Mouse (Mus musculus) hindbrain, embryonic 10.5 days (tissue): ENCODE results near the gene Erc2. TPM values are rescaled to one million over a fixed set of nuclear protein-coding genes. Genes with fewer than 3 reads are reported as not detected.

ENCODE experiments used
- DNase-seq: peaks from one replicate; pipeline ENCODE4 v3.0.0-alpha.2; 2017; ENCODE audit warnings: low spot score
- H3K27ac ChIP-seq: fragments of 300-500 bp; sonication (generic); 2 replicates; pipeline ENCODE4 v1.5.1; 2016; ENCODE audit warnings: mild to moderate bottlenecking, moderate library complexity
- H3K27me3 ChIP-seq: fragments of 300-500 bp; sonication (generic); 2 replicates; pipeline ENCODE4 v1.6.1; 2016; ENCODE audit warnings: mild to moderate bottlenecking; ENCODE audit not compliant: poor library complexity, insufficient read depth, severe bottlenecking
- H3K36me3 ChIP-seq: fragments of 300-500 bp; sonication (generic); 2 replicates; pipeline ENCODE4 v1.6.1; 2016; ENCODE audit warnings: mild to moderate bottlenecking, moderate library complexity
- H3K4me1 ChIP-seq: fragments of 300-500 bp; sonication (generic); replicated peaks from 2 replicates; pipeline ENCODE4 v1.6.1; 2016; ENCODE audit warnings: mild to moderate bottlenecking
- H3K4me3 ChIP-seq: fragments of 300-500 bp; sonication (generic); 2 replicates; pipeline ENCODE4 v1.5.1; 2016; ENCODE audit warnings: mild to moderate bottlenecking, moderate library complexity
- H3K9me3 ChIP-seq: fragments of 300-500 bp; sonication (generic); 2 replicates; pipeline ENCODE4 v1.6.1; 2016; ENCODE audit warnings: mild to moderate bottlenecking, moderate library complexity
- WGBS: fragments of 180-500 bp; shearing (Covaris S2); methylation state at CpG from one replicate; pipeline ENCODE4 v1.1.7; 2016; 5-methylcytosine and 5-hydroxymethylcytosine counted together
- polyA plus RNA-seq: library from polyadenylated mRNA; unstranded; fragments of >200 nt; fragmentation: Nextera tagmentation; extraction: Ambion mirVana; gene quantifications from 2 replicates; pipeline ENCODE4 v1.2.1, GENCODE M21; 2016

Gene Erc2
- polyA plus RNA-seq, 1 experiment from 2014 or later = 15.3 TPM

DNA sequence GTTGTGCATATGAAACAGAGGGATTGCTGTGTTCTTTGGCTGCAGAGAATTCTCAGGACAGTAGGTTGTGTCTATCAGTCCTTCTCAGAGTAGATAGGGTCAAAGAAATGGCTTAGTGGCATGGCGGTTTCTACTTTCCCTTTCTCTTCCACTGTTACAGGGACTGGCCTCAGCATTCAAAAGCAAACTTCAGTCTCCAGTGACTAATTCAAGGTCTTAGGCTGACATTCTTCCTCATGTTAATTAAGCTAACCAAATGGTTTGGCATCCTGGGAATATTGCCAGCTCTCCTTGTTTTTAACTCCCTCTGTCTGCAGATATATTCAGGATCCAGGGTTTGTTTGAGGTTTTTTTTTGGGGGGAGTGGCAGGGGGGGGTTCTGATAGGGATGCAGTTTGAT lies 408.6 kb downstream of the Erc2 start:
- Histone ChIP-seq H3K9me3 (no peaks in the 10 kb centered on the region), H3K4me1 (no peaks in the 10 kb centered on the region), H3K36me3 (no peaks in the 10 kb centered on the region), H3K27me3 (no peaks in the 10 kb centered on the region), H3K4me3 (no peak overlapping the region), H3K27ac (no peak overlapping the region)
- 76% methylated on average over 1 of the region's 1 CpGs for WGBS
- DNase-seq = no peak

DNA sequence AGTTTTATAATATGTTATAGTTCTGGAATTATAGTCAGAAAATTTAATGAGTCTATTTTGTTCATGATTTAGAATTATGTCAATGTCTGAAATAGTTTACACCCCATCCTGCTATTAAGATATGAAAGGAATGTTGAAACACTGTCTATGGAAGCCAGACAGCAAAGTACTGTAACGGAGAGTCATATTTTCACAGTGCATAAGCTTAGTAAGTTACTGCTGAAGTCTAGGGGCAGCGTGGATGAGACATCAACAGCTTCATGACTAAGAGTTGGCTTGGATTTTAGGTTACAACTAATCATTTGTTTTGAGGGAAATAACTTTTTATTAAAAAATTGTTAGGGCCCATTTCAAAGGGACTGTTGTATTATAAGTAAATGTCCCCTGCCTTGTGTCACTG lies 412.8 kb downstream of the Erc2 start:
- no peaks in the 10 kb centered on the region for H3K27me3 ChIP-seq
- H3K36me3 ChIP-seq = no peaks in the 10 kb centered on the region
- no peaks in the 10 kb centered on the region for H3K9me3 ChIP-seq
- H3K4me1 ChIP-seq = no peaks in the 10 kb centered on the region
- 90% methylated on average over 2 of the region's 2 CpGs for WGBS
- no peak for DNase-seq
- H3K4me3 ChIP-seq = no peak overlapping the region
- no peak overlapping the region for H3K27ac ChIP-seq

DNA sequence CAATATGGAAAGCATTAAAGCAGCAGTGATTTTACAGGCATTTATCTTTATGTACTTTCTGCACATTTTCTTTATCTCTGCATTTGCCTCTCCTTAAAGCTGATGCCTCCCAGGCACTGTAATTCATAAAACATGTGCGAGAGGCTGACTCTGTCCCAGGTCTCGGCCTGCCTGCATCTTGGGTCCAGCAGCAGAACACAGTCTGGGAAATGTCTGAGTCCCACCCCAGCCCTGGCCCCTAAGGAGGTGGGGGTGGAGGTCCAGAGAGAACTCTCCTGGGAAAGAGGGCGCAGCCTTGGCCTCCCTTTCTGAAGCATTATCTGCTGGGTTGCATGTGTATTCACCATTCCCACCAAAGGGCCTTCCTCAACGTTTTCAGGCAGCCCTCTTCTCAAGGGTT lies 420.9 kb downstream of the Erc2 start:
- Histone ChIP-seq H3K36me3 (no peaks in the 10 kb centered on the region), H3K4me1 (peaks cover 9% of the 10 kb centered on the region; the same call in 1 of the 2 replicates), H3K4me3 (no peak overlapping the region), H3K9me3 (no peaks in the 10 kb centered on the region), H3K27ac (no peak overlapping the region), H3K27me3 (no peaks in the 10 kb centered on the region)
- WGBS = 71% methylated on average over 4 of the region's 4 CpGs
- DNase-seq = no peak

DNA sequence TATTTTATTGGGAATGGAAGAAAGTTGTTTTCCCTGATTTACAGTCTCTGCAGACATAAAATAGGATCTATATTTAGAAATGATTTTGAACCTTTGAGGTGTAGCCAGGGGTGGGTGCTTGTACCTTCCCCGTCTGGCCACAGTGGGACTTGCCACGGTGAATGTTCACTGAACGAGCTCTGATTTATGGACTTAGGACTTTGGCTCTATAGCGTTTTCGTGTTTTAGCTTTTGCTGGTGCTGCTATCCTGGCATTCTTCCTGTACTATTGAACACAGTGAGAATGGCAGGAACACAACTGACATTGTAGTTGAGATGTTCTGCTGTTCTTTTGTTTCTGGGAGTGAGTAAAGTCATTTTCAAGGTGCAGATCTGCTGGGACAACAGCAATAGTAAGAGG lies 429.4 kb downstream of the Erc2 start:
- 93% methylated on average over 5 of the region's 5 CpGs for WGBS

DNA sequence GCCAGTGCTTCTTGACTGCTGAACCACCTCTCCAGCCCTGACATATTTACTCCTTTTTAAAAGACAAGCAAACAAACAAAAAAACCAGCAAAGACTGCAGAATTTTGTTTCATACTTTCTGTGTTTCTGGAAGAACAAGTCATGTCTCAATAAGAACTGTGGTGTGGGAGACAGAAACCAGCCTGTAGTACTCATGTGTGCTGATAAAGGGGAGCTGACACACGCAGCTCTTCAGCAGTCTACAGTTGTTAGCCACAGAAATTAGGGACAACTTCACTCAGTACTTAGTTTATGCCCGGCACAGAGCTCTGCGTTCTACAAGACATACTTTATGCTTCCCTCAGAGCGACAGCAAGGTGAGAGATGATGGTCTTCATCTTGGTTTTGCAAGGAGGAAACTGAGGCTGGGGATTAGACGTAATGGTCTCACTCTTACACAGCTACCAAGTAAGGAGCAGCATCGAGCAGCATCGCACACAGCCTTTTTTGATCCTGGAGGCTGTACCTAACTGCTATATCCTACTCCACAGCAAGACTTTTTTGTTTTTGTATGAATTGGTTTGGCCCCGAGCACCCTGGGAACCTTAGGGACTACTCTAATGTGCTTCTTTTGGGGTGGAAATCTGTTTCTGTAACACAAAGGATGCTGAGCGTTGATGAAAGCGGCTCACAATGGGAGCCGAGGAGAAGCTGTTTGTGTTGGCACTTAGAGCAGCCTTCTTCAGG lies 435.1 kb downstream of the Erc2 start:
- Histone ChIP-seq H3K27me3 (no peaks in the 10 kb centered on the region), H3K36me3 (no peaks in the 10 kb centered on the region), H3K9me3 (no peaks in the 10 kb centered on the region), H3K4me1 (peaks cover 19% of the 10 kb centered on the region), H3K27ac (peak overlapping the region; percentile 79), H3K4me3 (no peak overlapping the region)
- DNase-seq = peak; percentile 3
- 38% methylated on average over 11 of the region's 11 CpGs for WGBS

More for the DNA sequence above, 429.4 kb downstream of the Erc2 start:
- Histone ChIP-seq H3K4me3 (no peak overlapping the region), H3K9me3 (no peaks in the 10 kb centered on the region), H3K4me1 (no peaks in the 10 kb centered on the region), H3K27ac (no peak overlapping the region), H3K36me3 (no peaks in the 10 kb centered on the region), H3K27me3 (no peaks in the 10 kb centered on the region)
- DNase-seq = no peak

DNA sequence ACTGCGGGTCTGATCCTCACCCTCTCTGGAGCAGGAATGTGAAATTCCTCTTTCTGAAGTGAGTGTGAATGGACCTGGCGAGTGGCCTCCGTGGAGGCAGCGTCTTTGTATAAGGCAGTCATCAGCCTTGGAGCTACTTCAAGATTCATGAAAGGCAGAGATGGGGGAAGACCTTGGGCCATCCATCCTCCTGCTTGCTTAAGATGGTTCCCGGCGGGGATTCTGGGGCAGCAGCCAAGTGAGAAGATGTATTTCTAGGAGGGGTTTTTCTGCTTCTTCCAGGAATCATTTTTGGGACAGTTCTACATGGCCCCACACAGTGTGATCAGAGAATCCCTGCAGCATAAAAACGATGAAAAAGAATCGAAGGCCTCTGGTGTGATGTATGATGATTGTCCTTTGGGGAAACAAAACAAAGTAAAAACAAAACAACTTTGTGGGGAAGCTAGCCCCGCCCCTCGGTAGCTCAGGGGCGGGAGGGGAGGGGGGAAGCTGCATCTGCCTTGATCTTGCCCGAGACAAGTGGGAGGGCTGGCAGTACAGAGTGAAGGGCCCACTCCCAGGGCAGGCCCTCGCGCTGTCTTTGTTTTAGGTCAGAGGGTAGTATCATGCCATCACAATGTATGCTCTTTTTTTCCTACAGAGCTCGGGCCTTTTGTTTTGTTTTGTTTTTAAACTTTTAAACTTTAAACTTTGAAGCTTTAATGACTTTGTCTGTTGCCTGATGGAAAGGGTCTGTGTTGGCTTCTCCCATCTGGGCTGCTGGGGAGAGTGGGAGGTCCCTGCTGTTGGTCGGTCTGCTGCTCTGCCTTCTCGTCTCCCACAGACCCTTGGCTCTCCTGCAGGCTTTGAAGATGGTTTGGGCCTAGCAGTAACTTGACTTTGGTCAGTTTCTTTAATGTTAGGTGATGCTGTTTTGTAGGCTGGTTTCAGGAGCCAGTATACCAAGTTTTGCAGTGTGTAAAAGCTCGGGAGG lies 435.9 kb downstream of the Erc2 start:
- H3K27ac ChIP-seq = peak overlapping the region; percentile 79
- peak overlapping the region; percentile 16; the same call in 1 of the 2 replicates for H3K4me3 ChIP-seq
- H3K27me3 ChIP-seq = no peaks in the 10 kb centered on the region

DNA sequence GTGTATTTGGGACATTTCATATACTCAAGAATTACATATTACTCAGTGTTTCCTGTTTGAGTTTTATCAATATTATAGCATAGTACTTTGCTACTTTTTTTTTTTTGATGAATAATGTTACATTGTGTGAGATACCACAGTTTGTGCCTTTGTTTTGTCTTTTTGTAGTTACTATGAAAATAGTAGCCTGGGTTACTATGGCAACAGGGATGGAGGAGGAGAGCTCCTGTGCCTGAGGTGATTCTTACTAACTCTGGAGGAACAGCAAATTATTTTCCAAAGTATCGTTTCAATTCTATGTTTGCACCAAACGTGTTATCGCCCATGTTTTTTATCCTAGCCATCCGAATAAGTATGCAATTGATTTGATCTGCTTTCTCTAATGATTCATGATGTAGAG lies 438.7 kb downstream of the Erc2 start:
- WGBS = 89% methylated on average over 4 of the region's 4 CpGs
- H3K4me1 ChIP-seq = peaks cover 19% of the 10 kb centered on the region
- no peak overlapping the region for H3K4me3 ChIP-seq
- H3K27me3 ChIP-seq = no peaks in the 10 kb centered on the region
- H3K9me3 ChIP-seq = no peaks in the 10 kb centered on the region
- H3K36me3 ChIP-seq = no peaks in the 10 kb centered on the region
- DNase-seq = no peak
- no peak overlapping the region for H3K27ac ChIP-seq

More for the DNA sequence above, 435.9 kb downstream of the Erc2 start:
- DNase-seq = peak; percentile 40
- H3K9me3 ChIP-seq = no peaks in the 10 kb centered on the region
- H3K4me1 ChIP-seq = peaks cover 19% of the 10 kb centered on the region
- 11% methylated on average over 18 of the region's 18 CpGs for WGBS
- no peaks in the 10 kb centered on the region for H3K36me3 ChIP-seq

DNA sequence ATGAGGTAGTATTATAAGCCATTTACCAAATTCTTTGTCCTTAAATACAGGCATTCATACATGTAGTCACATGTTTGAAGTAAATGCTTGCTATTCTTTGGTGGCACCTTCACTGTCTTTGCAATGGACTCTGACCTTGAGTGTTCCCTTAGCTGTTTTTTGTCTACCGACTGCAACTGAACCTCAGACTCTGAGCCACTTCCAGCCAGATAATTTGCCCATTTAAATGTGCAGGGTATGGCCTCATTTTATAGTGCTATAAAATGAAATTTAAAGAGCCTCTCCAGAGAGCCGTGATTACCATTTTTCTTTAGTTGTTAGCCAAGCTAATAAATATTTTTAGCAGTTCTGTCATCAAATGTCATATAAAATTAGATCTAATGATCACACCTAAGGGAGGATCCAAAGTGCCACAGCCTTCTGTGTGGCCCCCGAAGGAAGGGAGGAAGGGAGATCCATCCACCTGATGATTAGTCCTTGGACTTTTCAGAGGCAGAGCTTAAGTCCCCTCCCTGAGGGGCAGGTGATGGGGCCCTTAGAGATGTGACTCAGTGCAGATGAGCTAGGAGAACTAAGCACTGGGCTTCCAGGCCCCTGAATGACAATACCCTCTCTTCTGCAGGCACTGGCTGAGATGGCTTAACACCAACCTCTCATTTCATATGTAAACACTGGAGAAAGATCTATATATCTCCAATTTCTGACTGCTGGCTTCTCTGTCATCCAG lies 439.6 kb downstream of the Erc2 start:
- 84% methylated on average over 3 of the region's 3 CpGs for WGBS

DNA sequence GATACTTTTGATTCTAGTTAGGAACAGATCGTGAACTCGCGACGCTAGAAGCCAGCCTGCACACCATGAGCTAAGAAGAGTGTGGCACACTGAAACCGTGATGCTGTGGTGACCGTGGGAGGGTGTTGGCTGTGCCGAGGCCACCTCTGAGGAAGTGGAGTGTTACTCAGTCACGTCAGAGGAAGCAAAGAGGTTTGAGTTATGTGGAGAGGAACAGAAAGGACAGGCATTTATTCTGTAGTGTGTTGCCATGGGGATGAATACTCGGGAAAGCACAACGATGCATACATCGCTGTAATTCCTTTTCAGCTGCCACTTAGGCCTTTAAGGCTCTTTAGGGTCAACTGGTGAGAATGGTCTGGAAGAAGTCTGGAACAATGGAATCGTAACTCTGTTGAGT lies 445.8 kb downstream of the Erc2 start:
- no peaks in the 10 kb centered on the region for H3K27me3 ChIP-seq
- no peaks in the 10 kb centered on the region for H3K36me3 ChIP-seq
- H3K27ac ChIP-seq = no peak overlapping the region; the same call in 1 of the 2 replicates
- peaks cover 4% of the 10 kb centered on the region; the same call in 1 of the 2 replicates for H3K4me1 ChIP-seq
- no peaks in the 10 kb centered on the region for H3K9me3 ChIP-seq
- peak; percentile 7 for DNase-seq
- no peak overlapping the region for H3K4me3 ChIP-seq
- 61% methylated on average over 12 of the region's 12 CpGs for WGBS

More for the DNA sequence above, 439.6 kb downstream of the Erc2 start:
- Histone ChIP-seq H3K4me3 (no peak overlapping the region), H3K4me1 (peaks cover 19% of the 10 kb centered on the region), H3K9me3 (no peaks in the 10 kb centered on the region), H3K36me3 (no peaks in the 10 kb centered on the region), H3K27me3 (no peaks in the 10 kb centered on the region), H3K27ac (no peak overlapping the region)
- no peak for DNase-seq

DNA sequence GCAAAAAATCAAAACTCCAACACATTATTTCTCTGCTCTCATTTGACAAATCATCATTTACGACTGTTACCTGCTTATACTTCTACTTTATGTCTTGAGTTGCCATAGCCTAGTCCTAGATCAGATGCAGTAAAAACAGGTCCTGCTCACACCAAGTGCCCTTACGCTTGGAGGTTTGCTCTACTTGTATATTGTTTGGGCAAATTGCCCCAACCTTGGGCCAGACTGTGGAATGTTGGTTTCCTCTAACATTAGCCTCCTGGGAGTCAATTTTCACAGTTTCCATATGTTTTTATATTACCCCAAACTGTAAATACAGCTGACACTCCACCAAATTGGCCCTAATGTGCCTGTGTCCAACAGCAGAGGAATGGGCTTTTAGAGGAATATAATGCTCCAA lies 447.6 kb downstream of the Erc2 start:
- Histone ChIP-seq H3K9me3 (no peaks in the 10 kb centered on the region), H3K36me3 (no peaks in the 10 kb centered on the region), H3K27me3 (no peaks in the 10 kb centered on the region), H3K4me1 (peaks cover 4% of the 10 kb centered on the region; the same call in 1 of the 2 replicates), H3K4me3 (no peak overlapping the region), H3K27ac (no peak overlapping the region)
- no peak for DNase-seq
- 88% methylated on average over 2 of the region's 2 CpGs for WGBS

DNA sequence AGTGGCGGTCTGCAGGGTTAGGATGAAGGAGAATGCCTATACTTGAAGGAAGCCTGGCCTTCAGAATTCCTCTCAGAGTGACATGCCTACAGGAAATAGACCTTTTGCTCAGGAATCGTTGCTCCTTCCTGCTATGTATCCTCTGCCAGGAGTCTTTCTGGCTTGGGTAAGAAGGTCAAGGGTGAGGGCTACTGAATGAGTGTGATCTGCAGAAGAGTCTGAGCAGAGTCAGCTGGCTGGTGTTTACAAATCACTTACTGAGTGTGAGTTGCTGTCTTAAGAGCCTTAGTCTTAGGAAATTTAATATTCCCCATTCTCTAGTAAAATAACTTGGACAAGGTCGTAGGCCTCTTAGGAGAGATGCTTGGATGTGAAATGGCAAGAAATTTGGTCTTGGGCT lies 450.3 kb downstream of the Erc2 start:
- H3K36me3 ChIP-seq = no peaks in the 10 kb centered on the region
- no peak overlapping the region for H3K4me3 ChIP-seq
- DNase-seq = no peak
- no peaks in the 10 kb centered on the region for H3K27me3 ChIP-seq
- peaks cover 4% of the 10 kb centered on the region; the same call in 1 of the 2 replicates for H3K4me1 ChIP-seq
- no peaks in the 10 kb centered on the region for H3K9me3 ChIP-seq
- H3K27ac ChIP-seq = no peak overlapping the region
- 87% methylated on average over 3 of the region's 3 CpGs for WGBS

DNA sequence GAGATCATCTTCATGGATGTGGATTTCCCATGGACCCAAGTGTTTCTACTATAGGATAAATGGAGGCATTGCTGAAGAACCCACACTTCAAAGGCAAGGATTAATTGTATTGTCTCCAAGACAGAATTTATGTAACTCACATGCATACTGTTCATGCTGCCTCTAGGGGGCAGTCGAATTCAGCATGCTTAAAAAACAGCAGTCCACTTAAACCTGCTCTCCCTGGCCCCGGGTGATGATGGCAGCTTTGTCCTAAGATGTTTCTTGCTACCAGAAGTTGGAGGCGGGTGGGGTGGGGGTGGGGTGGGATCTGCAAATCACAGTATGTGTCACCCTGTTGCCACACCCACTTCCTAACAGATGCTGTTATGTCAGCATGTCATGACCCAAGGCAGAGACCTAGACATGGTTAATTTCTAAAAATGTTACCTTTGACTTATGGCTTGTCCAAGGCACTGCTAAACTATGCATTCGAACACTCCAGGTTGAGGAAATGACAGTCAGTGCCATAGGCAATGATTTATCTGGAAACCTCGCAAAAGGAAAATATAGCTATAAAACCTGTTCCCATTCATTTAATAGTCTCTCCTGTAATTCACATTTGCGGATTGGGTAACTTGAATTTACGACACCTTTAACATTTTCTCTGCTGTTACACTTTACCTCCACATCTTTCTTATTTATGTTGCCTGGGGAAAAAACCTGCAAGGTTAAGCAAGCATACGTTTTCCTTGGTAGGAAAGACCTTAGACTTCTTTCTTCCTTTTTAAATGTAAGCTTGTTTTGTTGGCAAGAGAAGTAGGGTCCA lies 467.6 kb downstream of the Erc2 start:
- H3K9me3 ChIP-seq = no peaks in the 10 kb centered on the region
- no peak overlapping the region for H3K4me3 ChIP-seq
- no peak overlapping the region for H3K27ac ChIP-seq
- H3K36me3 ChIP-seq = no peaks in the 10 kb centered on the region
- WGBS = 65% methylated on average over 8 of the region's 8 CpGs
- peak; percentile 51 for DNase-seq
- no peaks in the 10 kb centered on the region for H3K4me1 ChIP-seq
- no peaks in the 10 kb centered on the region for H3K27me3 ChIP-seq
